Mouse (Mus musculus) urinary bladder, postnatal 36 days (tissue): ENCODE results near the gene AI661453.
"Not testable (repeated sequence)": the region's sequence is repeated elsewhere in the genome, so short reads cannot be mapped to it uniquely, and the experiment has no call there.

Source experiments
- DNase-seq, 2 experiments: peaks; one replicate each; pipeline ENCODE4 v3.0.0; 2022; ENCODE audit warnings: low spot score in 2 of 2, mixed read lengths in 1 of 2

AI661453 gene

GRCm38 (mm10) chr17:47501946-47502706 lies 65.7 kb downstream of the AI661453 start, which contains the start of gene Taf8:
Taf8 (minus strand) TSS chr17:47502292.
- DNase-seq, result peak; percentile 92

GRCm38 (mm10) chr17:47502707-47503045 lies 66.3 kb downstream of the AI661453 start:
- DNase-seq, result not testable (repeated sequence)

GRCm38 (mm10) chr17:47503689-47504088 lies 67.3 kb downstream of the AI661453 start:
- no peak for DNase-seq

- DNase-seq, result no peak
Observed at GRCm38 (mm10) chr17:47504228-47504627, 67.8 kb downstream of the AI661453 start.

GRCm38 (mm10) chr17:47504941-47505346 lies 68.5 kb downstream of the AI661453 start, which contains the start of gene Ccnd3:
Ccnd3 (plus strand) TSS chr17:47505051.
- DNase-seq, result peak; percentile 76 to 89

GRCm38 (mm10) chr17:47505566-47505965 lies 69.2 kb downstream of the AI661453 start:
- no peak for DNase-seq

- DNase-seq, result no peak
Observed at GRCm38 (mm10) chr17:47506042-47506441, 69.6 kb downstream of the AI661453 start.

GRCm38 (mm10) chr17:47506697-47507096 lies 70.3 kb downstream of the AI661453 start:
- no peak for DNase-seq

- DNase-seq, result no peak
Observed at GRCm38 (mm10) chr17:47507523-47507922, 71.1 kb downstream of the AI661453 start.

GRCm38 (mm10) chr17:47508012-47508608 lies 71.7 kb downstream of the AI661453 start:
- DNase-seq, result peak; percentile 96 to 98

- no peak for DNase-seq
Observed at GRCm38 (mm10) chr17:47509031-47509705, 72.8 kb downstream of the AI661453 start.

GRCm38 (mm10) chr17:47511111-47512020 lies 75.0 kb downstream of the AI661453 start:
- DNase-seq, result peak; percentile 99

GRCm38 (mm10) chr17:47512956-47513775 lies 76.8 kb downstream of the AI661453 start:
- peak in 1 of 2 experiments; percentile 50 for DNase-seq

GRCm38 (mm10) chr17:47515180-47515844 lies 78.9 kb downstream of the AI661453 start:
- no peak for DNase-seq

- no peak for DNase-seq
Observed at GRCm38 (mm10) chr17:47516232-47516631, 79.8 kb downstream of the AI661453 start.

GRCm38 (mm10) chr17:47518205-47518604 lies 81.8 kb downstream of the AI661453 start:
- no peak for DNase-seq
